ENCODE assay signal across 18 mouse cellular contexts in the genomic region with DNA sequence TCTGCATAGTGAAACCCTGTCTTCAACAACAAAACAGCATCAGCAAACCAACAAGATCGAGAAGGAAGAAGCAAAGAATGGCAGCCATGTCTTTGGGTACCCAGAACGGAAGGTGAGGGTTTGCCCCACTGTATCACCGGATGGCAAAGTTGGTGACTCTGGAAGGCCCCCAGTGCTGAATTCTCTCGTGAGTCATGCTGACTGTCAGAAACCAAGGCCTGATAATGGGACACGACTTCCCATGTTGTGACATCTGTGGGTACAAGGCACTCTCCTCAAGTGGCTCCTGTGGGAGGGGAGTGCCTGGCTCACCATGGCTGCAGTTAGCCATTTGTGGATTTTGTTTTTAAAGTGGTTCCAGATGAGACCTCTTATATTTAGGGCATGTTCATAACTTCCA. TPM values are rescaled to one million over a fixed set of nuclear protein-coding genes. Genes with fewer than 3 reads are reported as not detected.
DNase-seq lines count a peak whose midpoint lies in the region; ATAC-seq and TF ChIP-seq lines count a peak whose summit lies in the region.
"Had no signal": no experiment of that assay in that cellular context is flagged by ENCODE, and none has a peak within 500 bp of the region (broad histone marks: within the 10 kb centered on the region; RNA-seq: fewer than 3 reads in every experiment).

No protein-coding gene starts in this region.

- no peak overlapping the region for H3ac ChIP-seq in C2C12 (ENCODE audit: control insufficient read depth, insufficient read length, low read depth)

- TF ChIP-seq CTCF in C2C12 (IDR thresholded peaks at IDR 0.05; ENCODE audit: control insufficient read depth, insufficient read depth, insufficient read length): no peak

- H3K79me3 ChIP-seq in C2C12 (ENCODE audit: low read depth): no peaks in the 10 kb centered on the region

- no peak overlapping the region for H3K4me3 ChIP-seq in C2C12 (ENCODE audit: insufficient read depth, poor library complexity, severe bottlenecking)
- H3K4me3 ChIP-seq: embryonic facial prominence, embryonic 12.5 days; forebrain, embryonic 15.5 days; heart, adult 2 months; heart, embryonic 15.5 days; hindbrain, embryonic 13.5 days had no signal

- H3K27me3 ChIP-seq in C2C12 (ENCODE audit: control insufficient read depth, insufficient read depth, insufficient read length): no peaks in the 10 kb centered on the region
- H3K27me3 ChIP-seq: forebrain, embryonic 15.5 days had no signal

- H3K79me2 ChIP-seq in C2C12 (ENCODE audit: control insufficient read depth, insufficient read depth): no peaks in the 10 kb centered on the region

- peak; percentile 43 for ATAC-seq in megakaryocyte, adult 5-6 weeks (ENCODE audit: poor library complexity, severe bottlenecking)
- ATAC-seq: forebrain, embryonic 15.5 days; hindbrain, postnatal 0 days had no signal

- H3K36me3 ChIP-seq in C2C12 (ENCODE audit: control insufficient read depth, insufficient read depth): peaks cover 20% of the 10 kb centered on the region

- peak; percentile 59 for DNase-seq in adrenal gland, adult 2 months
- no peak for DNase-seq in adrenal gland, adult 18-20 months (ENCODE audit: low spot score in 2 of 2)
- no peak for DNase-seq in layer of hippocampus, adult 9-10 months (ENCODE audit: low spot score)
- DNase-seq in gastrocnemius, postnatal 10 days: no peak
- no peak for DNase-seq in layer of hippocampus, postnatal 14 days (ENCODE audit: low spot score in 2 of 2)
- DNase-seq: cerebellum, adult 2 months; cerebellum, postnatal 10 days; embryo, embryonic 11 days; heart, adult 2 months; heart, postnatal 14 days had no signal

TF ChIP-seq in C2C12, 6 proteins besides CTCF, POLR2A, EP300 and RAD21:
- TF ChIP-seq CEBPB (IDR thresholded peaks at IDR 0.05; ENCODE audit: low read depth) (peak; percentile 67), MYOD1 (IDR thresholded peaks at IDR 0.05; ENCODE audit: control insufficient read depth, insufficient read length, low read depth) (no peak), FOSL1 (IDR thresholded peaks at IDR 0.05; ENCODE audit: insufficient read depth, low read length, poor library complexity, severe bottlenecking) (peak; percentile 33)

RNA-seq across cellular contexts. Expression of a gene that starts 7.6 kb away (rescaled TPM):
- total RNA-seq in adrenal gland, adult 2 months (2021): 10 to 100 TPM; 46.6 to 50.2 TPM
- 15.9 and 18.3 TPM in 2 replicates for polyA plus RNA-seq in adrenal gland, adult 2 months (2012; rRNA removed)
- 10 to 100 TPM; 40.7 to 45.6 TPM for total RNA-seq in adrenal gland, adult 18-20 months (2021)
- 0.06 TPM for polyA plus RNA-seq in C2C12 (2012; fragmentation: generic; extraction: Trizol)
- 0.49 and 0.64 TPM in 2 replicates for total RNA-seq in megakaryocyte, adult 5-6 weeks (2015)
- total RNA-seq in megakaryocyte, adult 5-6 weeks (2017): 0.41 and 0.70 TPM in 2 replicates
- total RNA-seq in gastrocnemius, postnatal 10 days (2021): 1 to 10 TPM in 1 of 2 experiments, under 1 TPM in 1; 0.79 to 1.2 TPM
- under 1 TPM in 1 of 2 experiments, not detected in 1; 0.37 TPM for total RNA-seq in layer of hippocampus, postnatal 14 days (2021)
- total RNA-seq: hematopoietic stem cell, adult 5-6 weeks had no signal

Comparison
In these comparisons a context has a peak if more than half of its experiments do, and no peak if none do; other contexts are left out.
1. RNA of a gene that starts 7.6 kb away (total RNA-seq): 46.6 to 50.2 TPM in adrenal gland, adult 2 months and 40.7 to 45.6 TPM in adrenal gland, adult 18-20 months; 0.79 to 1.2 TPM in gastrocnemius, postnatal 10 days, 0.41 to 0.70 TPM in megakaryocyte, adult 5-6 weeks and 0.37 TPM in layer of hippocampus, postnatal 14 days; every median in the first group is over 10 times any median in the second.